Comparison of ENCODE assay signal across 25 mouse cellular contexts in the genomic region with DNA sequence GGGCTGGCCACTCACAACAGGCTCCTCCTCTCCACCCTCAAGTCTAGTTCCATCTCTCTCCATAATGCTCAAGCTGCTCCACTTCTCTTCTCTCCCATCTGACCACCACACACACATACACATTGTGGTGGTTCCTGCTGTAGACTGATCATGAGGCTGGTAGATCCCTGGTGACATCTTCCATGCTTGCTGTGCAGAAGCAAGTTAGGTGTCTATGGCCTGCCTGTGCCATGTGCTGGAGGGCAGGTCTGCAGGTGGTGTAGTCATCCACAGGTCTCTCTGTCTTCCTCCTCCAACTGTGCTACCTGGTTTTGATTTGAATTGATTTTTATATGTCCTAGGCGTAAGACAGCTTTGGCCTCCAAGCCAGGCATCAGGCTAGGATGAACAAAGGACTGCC. TPM values are rescaled to one million over a fixed set of nuclear protein-coding genes. Genes with fewer than 3 reads are reported as not detected.
A peak's percentile ranks its signal among the peaks of the same experiment; 100 is the strongest.
DNase-seq lines count a peak whose midpoint lies in the region; ATAC-seq lines count a peak whose summit lies in the region.
"Had no signal": no experiment of that assay in that cellular context is flagged by ENCODE, and none has a peak within 500 bp of the region (broad histone marks: within the 10 kb centered on the region; RNA-seq: fewer than 3 reads in every experiment).

No protein-coding gene starts in this region.

- peaks cover 58% of the 10 kb centered on the region for H3K4me1 ChIP-seq in heart, embryonic 13.5 days
- H3K4me1 ChIP-seq in midbrain, embryonic 11.5 days (ENCODE audit: control insufficient read depth, insufficient read depth, low read length) = no peaks in the 10 kb centered on the region
- no peaks in the 10 kb centered on the region for H3K4me1 ChIP-seq in midbrain, embryonic 14.5 days (ENCODE audit: control insufficient read depth, insufficient read depth, low read length)
- H3K4me1 ChIP-seq: forebrain, embryonic 10.5 days had no signal

- H3K27ac ChIP-seq in heart, embryonic 13.5 days (replicated peaks) = peak overlapping the region; percentile 85; the same call in 1 of the 2 replicates
- no peak overlapping the region for H3K27ac ChIP-seq in midbrain, embryonic 11.5 days (ENCODE audit: low read depth, low read length)
- H3K27ac ChIP-seq in midbrain, embryonic 14.5 days (replicated peaks; ENCODE audit: low read depth, low read length) = no peak overlapping the region
- H3K27ac ChIP-seq: forebrain, embryonic 13.5 days; hindbrain, embryonic 14.5 days; hindbrain, postnatal 0 days had no signal

- peak; percentile 91 for DNase-seq in heart, adult 11 months
- no peak for DNase-seq in heart, postnatal 4 days
- no peak for DNase-seq in heart, adult 18-20 months
- peak; percentile 35 for DNase-seq in midbrain, embryonic 11.5 days (ENCODE audit: low spot score, missing footprints)
- no peak for DNase-seq in midbrain, embryonic 14.5 days
- DNase-seq: adrenal gland, postnatal 10 days; adrenal gland, postnatal 36 days; B cell, adult 2 months; cerebellum, adult 18-20 months; cerebellum, adult 9-10 months; cerebellum, postnatal 14 days; gastrocnemius, postnatal 25 days; heart, postnatal 14 days; kidney, adult 18-20 months had no signal

- no peaks in the 10 kb centered on the region for H3K9me3 ChIP-seq in heart, embryonic 13.5 days
- H3K9me3 ChIP-seq in midbrain, embryonic 11.5 days (ENCODE audit: control insufficient read depth, low read length) = no peaks in the 10 kb centered on the region
- H3K9me3 ChIP-seq in midbrain, embryonic 14.5 days (ENCODE audit: control insufficient read depth, low read length) = no peaks in the 10 kb centered on the region
- H3K9me3 ChIP-seq: forebrain, embryonic 10.5 days; forebrain, embryonic 13.5 days; G1E had no signal

- H3K9ac ChIP-seq in heart, embryonic 13.5 days = no peak overlapping the region
- no peak overlapping the region for H3K9ac ChIP-seq in midbrain, embryonic 11.5 days (ENCODE audit: low read length)
- H3K9ac ChIP-seq in midbrain, embryonic 14.5 days (replicated peaks; ENCODE audit: low read length) = no peak overlapping the region
- H3K9ac ChIP-seq: forebrain, embryonic 13.5 days; hindbrain, embryonic 14.5 days had no signal

- no peak for ATAC-seq in heart, embryonic 13.5 days (ENCODE audit: extremely low read depth, insufficient number of reproducible peaks, low FRiP score, low TSS enrichment)
- no peak for ATAC-seq in midbrain, embryonic 11.5 days (ENCODE audit: low FRiP score)
- ATAC-seq in midbrain, embryonic 14.5 days (ENCODE audit: low FRiP score, low TSS enrichment) = no peak
- ATAC-seq: forebrain, embryonic 13.5 days; forebrain, embryonic 16.5 days; hindbrain, postnatal 0 days; inflammation-experienced regulatory T-cells, adult 6 months; intestine, embryonic 16.5 days; Patski had no signal

- H3K27me3 ChIP-seq in heart, embryonic 13.5 days (replicated peaks) = no peaks in the 10 kb centered on the region
- no peaks in the 10 kb centered on the region for H3K27me3 ChIP-seq in midbrain, embryonic 11.5 days (ENCODE audit: control insufficient read depth, insufficient read depth, low read length)
- H3K27me3 ChIP-seq in midbrain, embryonic 14.5 days (ENCODE audit: control insufficient read depth, insufficient read depth, low read length) = no peaks in the 10 kb centered on the region
- H3K27me3 ChIP-seq: CH12.LX; forebrain, embryonic 13.5 days; Patski had no signal

- H3K4me3 ChIP-seq in heart, embryonic 13.5 days = no peak overlapping the region
- H3K4me3 ChIP-seq in midbrain, embryonic 11.5 days (ENCODE audit: low read depth, low read length) = no peak overlapping the region
- no peak overlapping the region for H3K4me3 ChIP-seq in midbrain, embryonic 14.5 days (replicated peaks; ENCODE audit: low read depth, low read length)
- H3K4me3 ChIP-seq: forebrain, embryonic 10.5 days; forebrain, embryonic 13.5 days had no signal

- H3K36me3 ChIP-seq in heart, embryonic 13.5 days = no peaks in the 10 kb centered on the region
- no peaks in the 10 kb centered on the region for H3K36me3 ChIP-seq in midbrain, embryonic 11.5 days (ENCODE audit: control insufficient read depth, insufficient read depth, low read length)
- H3K36me3 ChIP-seq in midbrain, embryonic 14.5 days (ENCODE audit: control insufficient read depth, insufficient read depth, low read length) = no peaks in the 10 kb centered on the region
- H3K36me3 ChIP-seq: forebrain, embryonic 10.5 days had no signal

- H3K4me2 ChIP-seq in heart, embryonic 13.5 days = no peak overlapping the region
- no peak overlapping the region for H3K4me2 ChIP-seq in midbrain, embryonic 11.5 days
- no peak overlapping the region for H3K4me2 ChIP-seq in midbrain, embryonic 14.5 days (ENCODE audit: low read length)
- H3K4me2 ChIP-seq: forebrain, embryonic 13.5 days; hindbrain, embryonic 14.5 days had no signal

- 88% methylated on average over 1 of the region's 1 CpGs for WGBS in heart, embryonic 13.5 days
- 93% methylated on average over 1 of the region's 1 CpGs for WGBS in midbrain, embryonic 11.5 days
- WGBS in midbrain, embryonic 14.5 days = 87% methylated on average over 1 of the region's 1 CpGs

RNA-seq across cellular contexts. Expression of a gene that starts 14.9 kb away (rescaled TPM):
- total RNA-seq in heart, postnatal 4 days (2021) = 10 to 100 TPM; 24.8 to 25.7 TPM
- 12.4 and 12.5 TPM in 2 replicates for polyA plus RNA-seq in heart, embryonic 13.5 days (2015; fragmentation: Nextera tagmentation; extraction: Ambion mirVana)
- total RNA-seq in heart, adult 18-20 months (2021) = 10 to 100 TPM; 16.9 to 17.8 TPM
- polyA plus RNA-seq in midbrain, embryonic 11.5 days (2014; fragmentation: Nextera tagmentation; extraction: Ambion mirVana) = 4.9 and 6.3 TPM in 2 replicates
- polyA plus RNA-seq in midbrain, embryonic 14.5 days (2014; fragmentation: Nextera tagmentation; extraction: Ambion mirVana) = 36.2 and 38.1 TPM in 2 replicates

Comparison
In these comparisons a context has a peak if more than half of its experiments do, and no peak if none do; other contexts are left out.
1. DNase-seq: peak in heart, adult 11 months (single experiment) and midbrain, embryonic 11.5 days (single experiment); none in heart, postnatal 4 days (single experiment), heart, adult 18-20 months (0 of 2) and midbrain, embryonic 14.5 days (single experiment).